Mouse (Mus musculus) liver, embryonic 14.5 days (tissue): ENCODE data around the gene Kidins220. TPM values are rescaled to one million over a fixed set of nuclear protein-coding genes. Genes with fewer than 3 reads are reported as not detected.

Source experiments
- ATAC-seq: fragments of 200-750 bp; cut with Nextera tagmentation; 2 replicates; pipeline ENCODE4 v1.8.0; 2017; ENCODE audit warnings: moderate number of reproducible peaks, mild to moderate bottlenecking, moderate library complexity; ENCODE audit not compliant: insufficient read depth
- DNase-seq, 3 experiments: peaks; one replicate each; pipeline ENCODE4 v3.0.0-alpha.2; 2012 to 2013; ENCODE audit warnings: low read depth in 3 of 3, low spot score in 3 of 3
- H3K27ac ChIP-seq: fragments of 300-500 bp; sonication (generic); 2 replicates; pipeline ENCODE4 v1.5.1; 2014; ENCODE audit warnings: moderate library complexity, mild to moderate bottlenecking, control low read depth, inconsistent platforms
- H3K27me3 ChIP-seq: fragments of 300-500 bp; sonication (generic); 2 replicates; pipeline ENCODE4 v1.6.1; 2014; ENCODE audit warnings: mild to moderate bottlenecking, low read length, moderate library complexity; ENCODE audit not compliant: control insufficient read depth, insufficient read depth
- H3K36me3 ChIP-seq: fragments of 300-500 bp; sonication (generic); replicated peaks from 2 replicates; pipeline ENCODE4 v1.6.1; 2014; ENCODE audit warnings: low read depth; ENCODE audit not compliant: control insufficient read depth, insufficient read depth
- H3K4me1 ChIP-seq, 2 experiments: fragments of 200-500 bp in 1 of 2; fragments of 300-500 bp in 1 of 2; sonication (generic) in 1 of 2; replicated peaks; 2 replicates each; pipeline ENCODE4 v1.6.1; 2012 to 2014; ENCODE audit warnings: antibody characterized with exemption in 1 of 2, inconsistent platforms in 1 of 2, low read length in 1 of 2; ENCODE audit not compliant: control insufficient read depth in 2 of 2, insufficient read depth in 2 of 2
- H3K4me2 ChIP-seq: fragments of 300-500 bp; sonication (generic); 2 replicates; pipeline ENCODE4 v1.6.1; 2014; ENCODE audit warnings: low read depth, mild to moderate bottlenecking, control low read depth, moderate library complexity
- H3K4me3 ChIP-seq, 2 experiments: fragments of 200-500 bp in 1 of 2; fragments of 300-500 bp in 1 of 2; sonication (generic) in 1 of 2; 2 replicates each; pipeline ENCODE4 v1.5.1; 2012 to 2014; ENCODE audit warnings: low read depth in 2 of 2, low read length in 2 of 2, mild to moderate bottlenecking in 2 of 2, control low read depth in 1 of 2, inconsistent platforms in 1 of 2, moderate library complexity in 1 of 2; ENCODE audit not compliant: insufficient read depth in 1 of 2
- H3K9ac ChIP-seq: fragments of 300-500 bp; sonication (generic); replicated peaks from 2 replicates; pipeline ENCODE4 v1.6.1; 2014; ENCODE audit warnings: mild to moderate bottlenecking, control low read depth, moderate library complexity
- H3K9me3 ChIP-seq: fragments of 300-500 bp; sonication (generic); 2 replicates; pipeline ENCODE4 v1.6.1; 2016; ENCODE audit warnings: low read length, mixed read lengths; ENCODE audit not compliant: control insufficient read depth
- CTCF ChIP-seq: IDR thresholded peaks from 2 replicates; pipeline ENCODE4 v1.5.1; 2016; ENCODE audit warnings: antibody characterized with exemption, low read depth, control low read depth
- EP300 ChIP-seq: IDR thresholded peaks from 2 replicates; pipeline ENCODE4 v1.6.1; 2016; ENCODE audit warnings: antibody characterized with exemption, low read depth
- WGBS: fragments of 180-500 bp; shearing (Covaris S2); extraction: QIAGEN DNeasy Blood & Tissue Kit; methylation state at CpG from one replicate; pipeline ENCODE4 v1.1.7; 2014; ENCODE audit not compliant: insufficient replicate concordance; 5-methylcytosine and 5-hydroxymethylcytosine counted together
- polyA plus RNA-seq, 2 experiments: library from polyadenylated mRNA; depleted of rRNA in 1 of 2; stranded (reverse) in 1 of 2; unstranded in 1 of 2; fragments of >200 nt; fragmentation: Nextera tagmentation in 1 of 2; extraction: Ambion mirVana in 1 of 2; gene quantifications; 2 replicates each; pipeline versions ENCODE4 v1.2.1 to v1.2.3; 2012 to 2014

Gene Kidins220
- polyA plus RNA-seq, 2 experiments, result 7.9 to 9.4 TPM

- no peaks in the 10 kb centered on the region for H3K4me1 ChIP-seq
- no peaks in the 10 kb centered on the region; the same call in 1 of the 2 replicates for H3K36me3 ChIP-seq
- WGBS, result 71% methylated on average over 2 of the region's 2 CpGs
- no peaks in the 10 kb centered on the region for H3K27me3 ChIP-seq
- H3K4me3 ChIP-seq, result no peak overlapping the region
- no peak overlapping the region for H3K9ac ChIP-seq
- ATAC-seq (no peak), DNase-seq (no peak)
- no peaks in the 10 kb centered on the region for H3K9me3 ChIP-seq
- H3K27ac ChIP-seq, result no peak overlapping the region
- no peak for TF ChIP-seq CTCF
- no peak for TF ChIP-seq EP300
- no peak overlapping the region for H3K4me2 ChIP-seq
These were observed 69.3 kb downstream of the Kidins220 start for GRCm38 (mm10) chr12:25044056-25044455.

- Histone ChIP-seq H3K4me1 (no peaks in the 10 kb centered on the region), H3K4me3 (no peak overlapping the region), H3K27ac (no peak overlapping the region), H3K9ac (no peak overlapping the region), H3K9me3 (no peaks in the 10 kb centered on the region), H3K27me3 (no peaks in the 10 kb centered on the region), H3K4me2 (no peak overlapping the region), H3K36me3 (no peaks in the 10 kb centered on the region; the same call in 1 of the 2 replicates)
- WGBS, result 73% methylated on average over 4 of the region's 4 CpGs
- ATAC-seq (no peak), DNase-seq (no peak)
- TF ChIP-seq EP300, result no peak
- no peak for TF ChIP-seq CTCF
These were observed 69.9 kb downstream of the Kidins220 start for GRCm38 (mm10) chr12:25044579-25044978.

GRCm38 (mm10) chr12:25049253-25049652 lies 74.5 kb downstream of the Kidins220 start:
- Histone ChIP-seq H3K4me1 (no peaks in the 10 kb centered on the region), H3K9ac (no peak overlapping the region), H3K27me3 (no peaks in the 10 kb centered on the region), H3K36me3 (peaks cover 6% of the 10 kb centered on the region), H3K4me3 (no peak overlapping the region), H3K9me3 (no peaks in the 10 kb centered on the region), H3K4me2 (no peak overlapping the region), H3K27ac (no peak overlapping the region)
- 71% methylated on average over 5 of the region's 5 CpGs for WGBS
- TF ChIP-seq EP300 (no peak), CTCF (no peak)
- DNase-seq (no peak), ATAC-seq (no peak)

- WGBS, result 53% methylated on average over 7 of the region's 7 CpGs
- ATAC-seq (no peak), DNase-seq (no peak)
- TF ChIP-seq EP300, result no peak
- H3K36me3 ChIP-seq, result peaks cover 14% of the 10 kb centered on the region
- H3K27ac ChIP-seq, result no peak overlapping the region
- H3K4me2 ChIP-seq, result no peak overlapping the region
- H3K4me1 ChIP-seq, result no peaks in the 10 kb centered on the region
- no peak overlapping the region for H3K9ac ChIP-seq
- H3K4me3 ChIP-seq, result no peak overlapping the region
- no peaks in the 10 kb centered on the region for H3K9me3 ChIP-seq
- no peaks in the 10 kb centered on the region for H3K27me3 ChIP-seq
These were observed 79.8 kb downstream of the Kidins220 start for GRCm38 (mm10) chr12:25054511-25054910.

- Histone ChIP-seq H3K4me3 (no peak overlapping the region), H3K27me3 (no peaks in the 10 kb centered on the region), H3K4me1 (no peaks in the 10 kb centered on the region), H3K36me3 (peaks cover 14% of the 10 kb centered on the region), H3K4me2 (no peak overlapping the region), H3K9ac (no peak overlapping the region), H3K9me3 (no peaks in the 10 kb centered on the region), H3K27ac (no peak overlapping the region)
- 58% methylated on average over 4 of the region's 4 CpGs for WGBS
- DNase-seq (no peak), ATAC-seq (no peak)
- no peak for TF ChIP-seq CTCF
- TF ChIP-seq EP300, result no peak
These were observed 80.2 kb downstream of the Kidins220 start for GRCm38 (mm10) chr12:25054963-25055362.
